Mouse (Mus musculus): ENCODE measurements around the gene Bbs2. TPM values are rescaled to one million over a fixed set of nuclear protein-coding genes. Genes with fewer than 3 reads are reported as not detected.

The Bbs2 gene
- polyA plus RNA-seq, 1 experiment from 2014 or later: 15.7 TPM

- peak overlapping the region; percentile 66 for H3K4me2 ChIP-seq
- 0 out of 2 replicates have a peak overlapping the region, but pooled peaks have one; percentile 17 for H3K9ac ChIP-seq
- peaks cover 24% of the 10 kb centered on the region for H3K4me1 ChIP-seq
- no peaks in the 10 kb centered on the region for H3K9me3 ChIP-seq (replicated peaks)
- no peak overlapping the region for H3K27ac ChIP-seq
- WGBS: 55% methylated on average over 5 of the region's 5 CpGs
- no peak for ATAC-seq (replicated peaks; ENCODE audit: low FRiP score)
- no peaks in the 10 kb centered on the region for H3K27me3 ChIP-seq
- peaks cover 16% of the 10 kb centered on the region for H3K36me3 ChIP-seq
- H3K4me3 ChIP-seq (replicated peaks): peak overlapping the region; percentile 91
Observed at GRCm38 (mm10) chr8:94035200-94035599, 63.5 kb downstream of the Bbs2 start.

- no peaks in the 10 kb centered on the region for H3K27me3 ChIP-seq
- ATAC-seq (replicated peaks; ENCODE audit: low FRiP score): no peak
- H3K4me1 ChIP-seq: peaks cover 24% of the 10 kb centered on the region
- no peak overlapping the region for H3K27ac ChIP-seq
- WGBS: 84% methylated on average over 3 of the region's 3 CpGs
- no peak overlapping the region for H3K4me3 ChIP-seq (replicated peaks)
- H3K9ac ChIP-seq: no peak overlapping the region
- peaks cover 32% of the 10 kb centered on the region for H3K36me3 ChIP-seq
- H3K4me2 ChIP-seq: no peak overlapping the region
- no peaks in the 10 kb centered on the region for H3K9me3 ChIP-seq (replicated peaks)
Observed at GRCm38 (mm10) chr8:94033601-94034000, 65.1 kb downstream of the Bbs2 start.

- no peak overlapping the region for H3K4me2 ChIP-seq
- no peak for ATAC-seq (replicated peaks; ENCODE audit: low FRiP score)
- no peaks in the 10 kb centered on the region for H3K27me3 ChIP-seq
- H3K4me3 ChIP-seq (replicated peaks): no peak overlapping the region
- no peak overlapping the region for H3K27ac ChIP-seq
- peaks cover 7% of the 10 kb centered on the region for H3K4me1 ChIP-seq
- peaks cover 69% of the 10 kb centered on the region for H3K36me3 ChIP-seq
- WGBS: 87% methylated on average over 9 of the region's 9 CpGs
- H3K9ac ChIP-seq: no peak overlapping the region
- H3K9me3 ChIP-seq (replicated peaks): no peaks in the 10 kb centered on the region
Observed at GRCm38 (mm10) chr8:94029701-94030100, 69.0 kb downstream of the Bbs2 start.

GRCm38 (mm10) chr8:94023916-94024315 is 74.8 kb downstream of the Bbs2 start:
- Histone ChIP-seq H3K27me3 (no peaks in the 10 kb centered on the region), H3K9me3 (replicated peaks) (no peaks in the 10 kb centered on the region), H3K4me2 (no peak overlapping the region), H3K4me3 (replicated peaks) (no peak overlapping the region), H3K27ac (no peak overlapping the region), H3K4me1 (no peaks in the 10 kb centered on the region), H3K36me3 (peaks cover 85% of the 10 kb centered on the region), H3K9ac (no peak overlapping the region)
- no peak for ATAC-seq (replicated peaks; ENCODE audit: low FRiP score)
- WGBS: 97% methylated on average over 6 of the region's 6 CpGs

Other genes starting within 250 kb of the Bbs2 start
- gene Amfr, start 86.1 kb downstream of the Bbs2 start, polyA plus RNA-seq (2015; fragmentation: Nextera tagmentation; extraction: Ambion mirVana): 45.4 and 49.3 TPM in 2 replicates
- gene Nudt21, start 61.9 kb downstream of the Bbs2 start, polyA plus RNA-seq (2015; fragmentation: Nextera tagmentation; extraction: Ambion mirVana): 120 and 137 TPM in 2 replicates
- 12.8 and 13.0 TPM in 2 replicates for gene Ogfod1, start 61.7 kb downstream of the Bbs2 start, polyA plus RNA-seq (2015; fragmentation: Nextera tagmentation; extraction: Ambion mirVana)
- not detected in 2 replicates for gene Mt4, start 38.3 kb upstream of the Bbs2 start, polyA plus RNA-seq (2015; fragmentation: Nextera tagmentation; extraction: Ambion mirVana)
- gene Mt3, start 53.7 kb upstream of the Bbs2 start, polyA plus RNA-seq (2015; fragmentation: Nextera tagmentation; extraction: Ambion mirVana): 2.9 and 7.1 TPM in 2 replicates
- 163 and 178 TPM in 2 replicates for gene Mt2, start 73.7 kb upstream of the Bbs2 start, polyA plus RNA-seq (2015; fragmentation: Nextera tagmentation; extraction: Ambion mirVana)
- gene Mt1, start 80.2 kb upstream of the Bbs2 start, polyA plus RNA-seq (2015; fragmentation: Nextera tagmentation; extraction: Ambion mirVana): 519 and 582 TPM in 2 replicates
- 89.6 and 91.6 TPM in 2 replicates for gene Nup93, start 115.6 kb upstream of the Bbs2 start, polyA plus RNA-seq (2015; fragmentation: Nextera tagmentation; extraction: Ambion mirVana)
- gene Slc12a3, start 230.3 kb upstream of the Bbs2 start, polyA plus RNA-seq (2015; fragmentation: Nextera tagmentation; extraction: Ambion mirVana): 6.1 and 6.4 TPM in 2 replicates